11 mouse cellular contexts compared by ENCODE assay signal in genomic region chr1:152576614-152577144, GRCm38 (mm10).
DNase-seq lines count a peak whose midpoint lies in the region; ATAC-seq lines count a peak whose summit lies in the region.
"Had no signal": no experiment of that assay in that cellular context is flagged by ENCODE, and none has a peak within 500 bp of the region (broad histone marks: within the 10 kb centered on the region; RNA-seq: fewer than 3 reads in every experiment).

No protein-coding gene starts in this region.

- peak; percentile 56 for DNase-seq in hindbrain, embryonic 10.5 days (ENCODE audit: low spot score)
- peak; percentile 25 to 26 for DNase-seq in cerebellum, postnatal 14 days
- DNase-seq in hindbrain, embryonic 14.5 days (ENCODE audit: low spot score) = no peak
- DNase-seq in kidney, postnatal 4 days = peak; percentile 26 to 62
- DNase-seq in gastrocnemius, postnatal 4 days (ENCODE audit: low spot score in 2 of 2) = no peak
- DNase-seq in layer of hippocampus, postnatal 25 days (ENCODE audit: extremely low spot score in 1 of 2, low spot score in 1 of 2) = no peak
- no peak for DNase-seq in adrenal gland, adult (ENCODE audit: inconsistent age in 2 of 2, low spot score in 1 of 2)
- DNase-seq: adrenal gland, postnatal 10 days; gastrocnemius, postnatal 14 days had no signal

- WGBS in hindbrain, embryonic 10.5 days = 6% methylated on average over 7 of the region's 7 CpGs
- whole genome bisulfite sequencing in hindbrain, embryonic 13.5 days = 7% methylated on average over 7 of the region's 7 CpGs
- WGBS in hindbrain, embryonic 14.5 days = 11% methylated on average over 7 of the region's 7 CpGs

- H3K27me3 ChIP-seq in hindbrain, embryonic 10.5 days (ENCODE audit: insufficient read depth, poor library complexity, severe bottlenecking) = peaks cover 34% of the 10 kb centered on the region
- no peaks in the 10 kb centered on the region for H3K27me3 ChIP-seq in hindbrain, embryonic 13.5 days
- no peaks in the 10 kb centered on the region for H3K27me3 ChIP-seq in hindbrain, embryonic 14.5 days (ENCODE audit: control insufficient read depth, insufficient read depth, low read length)

- H3K9me3 ChIP-seq in hindbrain, embryonic 10.5 days = no peaks in the 10 kb centered on the region
- H3K9me3 ChIP-seq in hindbrain, embryonic 13.5 days = no peaks in the 10 kb centered on the region
- no peaks in the 10 kb centered on the region for H3K9me3 ChIP-seq in hindbrain, embryonic 14.5 days (ENCODE audit: control insufficient read depth, low read length)

- H3K27ac ChIP-seq in hindbrain, embryonic 10.5 days = peak overlapping the region; percentile 76
- H3K27ac ChIP-seq in hindbrain, embryonic 13.5 days = no peak overlapping the region
- no peak overlapping the region for H3K27ac ChIP-seq in hindbrain, embryonic 14.5 days

- H3K36me3 ChIP-seq in hindbrain, embryonic 10.5 days = no peaks in the 10 kb centered on the region
- H3K36me3 ChIP-seq in hindbrain, embryonic 13.5 days = no peaks in the 10 kb centered on the region
- H3K36me3 ChIP-seq in hindbrain, embryonic 14.5 days (replicated peaks; ENCODE audit: control insufficient read depth, insufficient read depth) = no peaks in the 10 kb centered on the region

- no peak for ATAC-seq in hindbrain, embryonic 13.5 days (ENCODE audit: low FRiP score)
- peak; percentile 43; the same call in 1 of the 2 replicates for ATAC-seq in hindbrain, embryonic 14.5 days (ENCODE audit: low FRiP score)

- no peak overlapping the region for H3K4me2 ChIP-seq in hindbrain, embryonic 13.5 days
- H3K4me2 ChIP-seq in hindbrain, embryonic 14.5 days (replicated peaks) = no peak overlapping the region
- H3K4me2 ChIP-seq: liver, embryonic 11.5 days had no signal

- no peak overlapping the region for H3K4me3 ChIP-seq in hindbrain, embryonic 10.5 days
- no peak overlapping the region for H3K4me3 ChIP-seq in hindbrain, embryonic 13.5 days
- H3K4me3 ChIP-seq in hindbrain, embryonic 14.5 days (replicated peaks; ENCODE audit: low read length) = no peak overlapping the region

- peaks cover 90% of the 10 kb centered on the region for H3K4me1 ChIP-seq in hindbrain, embryonic 10.5 days (replicated peaks)
- peaks cover 48% of the 10 kb centered on the region for H3K4me1 ChIP-seq in hindbrain, embryonic 13.5 days (replicated peaks)
- H3K4me1 ChIP-seq in hindbrain, embryonic 14.5 days (replicated peaks; ENCODE audit: control insufficient read depth, insufficient read depth, low read length) = peaks cover 20% of the 10 kb centered on the region; the same call in 1 of the 2 replicates

- H3K9ac ChIP-seq in hindbrain, embryonic 13.5 days = no peak overlapping the region
- no peak overlapping the region for H3K9ac ChIP-seq in hindbrain, embryonic 14.5 days

Comparison
In these comparisons a context has a peak if more than half of its experiments do, and no peak if none do; other contexts are left out.
1. DNase-seq: peak in hindbrain, embryonic 10.5 days (single experiment), cerebellum, postnatal 14 days (2 of 2) and kidney, postnatal 4 days (2 of 2); none in hindbrain, embryonic 14.5 days (single experiment), gastrocnemius, postnatal 4 days (0 of 2), layer of hippocampus, postnatal 25 days (0 of 2) and adrenal gland, adult (0 of 2).